Mouse (Mus musculus) stomach, postnatal 0 days (tissue): ENCODE data around the gene Il23a.

Experiments used
- CTCF ChIP-seq: IDR thresholded peaks from 2 replicates; pipeline ENCODE4 v1.5.1; 2016; ENCODE audit warnings: antibody characterized with exemption, low read depth, mild to moderate bottlenecking, moderate library complexity
- EP300 ChIP-seq: optimal IDR thresholded peaks from 2 replicates; pipeline ENCODE3; 2016; ENCODE audit warnings: antibody characterized with exemption

- TF ChIP-seq CTCF (peak; percentile 91), EP300 (no peak)
Measured at GRCm38 (mm10) chr10:128335582-128335981, 37.0 kb upstream of the Il23a start.
